Mouse (Mus musculus): ENCODE data around the gene Fsd2. TPM values are rescaled to one million over a fixed set of nuclear protein-coding genes. Genes with fewer than 3 reads are reported as not detected.

Fsd2 gene
- 0.16 and 0.43 TPM in 2 replicates for polyA plus RNA-seq (2012; rRNA removed)

- no peaks in the 10 kb centered on the region for H3K36me3 ChIP-seq (ENCODE audit: control insufficient read depth, insufficient read depth, low read length)
- H3K27ac ChIP-seq (ENCODE audit: control insufficient read depth, insufficient read depth, low read depth, low read length), result no peak within 1 kb of the TSS
- no peaks in the 10 kb centered on the region for H3K4me1 ChIP-seq (ENCODE audit: control insufficient read depth, insufficient read depth, low read length)
- no peak within 1 kb of the TSS for H3K4me3 ChIP-seq (ENCODE audit: control insufficient read depth, low read depth, low read length)
- no peak for TF ChIP-seq CTCF (IDR thresholded peaks at IDR 0.05; ENCODE audit: control insufficient read depth, insufficient read depth, insufficient replicate concordance, low read depth, low read length)
- no peak for TF ChIP-seq POLR2A (IDR thresholded peaks at IDR 0.05; ENCODE audit: control insufficient read depth, low read depth, low read length)
- no peaks in the 10 kb centered on the region for H3K27me3 ChIP-seq (ENCODE audit: control insufficient read depth, insufficient read depth, low read length)
Measured at GRCm38 (mm10) chr7:81566892-81567291, at the start of gene Fsd2. Gene Fsd2, minus strand, starts transcription at chr7:81566944.

GRCm38 (mm10) chr7:81615031-81615430 is 48.3 kb upstream of the Fsd2 start:
- Histone ChIP-seq H3K27me3 (ENCODE audit: control insufficient read depth, insufficient read depth, low read length) (no peaks in the 10 kb centered on the region), H3K36me3 (ENCODE audit: control insufficient read depth, insufficient read depth, low read length) (no peaks in the 10 kb centered on the region), H3K27ac (ENCODE audit: control insufficient read depth, insufficient read depth, low read depth, low read length) (no peak overlapping the region), H3K4me3 (ENCODE audit: control insufficient read depth, low read depth, low read length) (no peak overlapping the region), H3K4me1 (ENCODE audit: control insufficient read depth, insufficient read depth, low read length) (no peaks in the 10 kb centered on the region)
- TF ChIP-seq POLR2A (IDR thresholded peaks at IDR 0.05; ENCODE audit: control insufficient read depth, low read depth, low read length), result no peak

GRCm38 (mm10) chr7:81612856-81613635 is 46.3 kb upstream of the Fsd2 start:
- no peak for TF ChIP-seq POLR2A (IDR thresholded peaks at IDR 0.05; ENCODE audit: control insufficient read depth, low read depth, low read length)
- TF ChIP-seq CTCF (IDR thresholded peaks at IDR 0.05; ENCODE audit: control insufficient read depth, insufficient read depth, insufficient replicate concordance, low read depth, low read length), result no peak
- no peaks in the 10 kb centered on the region for H3K36me3 ChIP-seq (ENCODE audit: control insufficient read depth, insufficient read depth, low read length)
- no peaks in the 10 kb centered on the region for H3K4me1 ChIP-seq (ENCODE audit: control insufficient read depth, insufficient read depth, low read length)
- no peaks in the 10 kb centered on the region for H3K27me3 ChIP-seq (ENCODE audit: control insufficient read depth, insufficient read depth, low read length)
- no peak overlapping the region for H3K27ac ChIP-seq (ENCODE audit: control insufficient read depth, insufficient read depth, low read depth, low read length)
- no peak overlapping the region for H3K4me3 ChIP-seq (ENCODE audit: control insufficient read depth, low read depth, low read length)

- peak overlapping the region; percentile 18 for H3K4me3 ChIP-seq (ENCODE audit: control insufficient read depth, low read depth, low read length)
- H3K27ac ChIP-seq (ENCODE audit: control insufficient read depth, insufficient read depth, low read depth, low read length), result no peak overlapping the region
- TF ChIP-seq CTCF (IDR thresholded peaks at IDR 0.05; ENCODE audit: control insufficient read depth, insufficient read depth, insufficient replicate concordance, low read depth, low read length) (peak; percentile 15; the same call in 1 of the 2 replicates), POLR2A (IDR thresholded peaks at IDR 0.05; ENCODE audit: control insufficient read depth, low read depth, low read length) (no peak; the same call in 1 of the 2 replicates)
- no peaks in the 10 kb centered on the region for H3K27me3 ChIP-seq (ENCODE audit: control insufficient read depth, insufficient read depth, low read length)
- no peaks in the 10 kb centered on the region for H3K4me1 ChIP-seq (ENCODE audit: control insufficient read depth, insufficient read depth, low read length)
- no peaks in the 10 kb centered on the region for H3K36me3 ChIP-seq (ENCODE audit: control insufficient read depth, insufficient read depth, low read length)
Measured at GRCm38 (mm10) chr7:81610125-81610524, 43.4 kb upstream of the Fsd2 start.

GRCm38 (mm10) chr7:81606452-81606851 is 39.7 kb upstream of the Fsd2 start:
- Histone ChIP-seq H3K27me3 (ENCODE audit: control insufficient read depth, insufficient read depth, low read length) (no peaks in the 10 kb centered on the region), H3K4me1 (ENCODE audit: control insufficient read depth, insufficient read depth, low read length) (no peaks in the 10 kb centered on the region), H3K4me3 (ENCODE audit: control insufficient read depth, low read depth, low read length) (no peak overlapping the region), H3K36me3 (ENCODE audit: control insufficient read depth, insufficient read depth, low read length) (no peaks in the 10 kb centered on the region), H3K27ac (ENCODE audit: control insufficient read depth, insufficient read depth, low read depth, low read length) (no peak overlapping the region)
- TF ChIP-seq POLR2A (IDR thresholded peaks at IDR 0.05; ENCODE audit: control insufficient read depth, low read depth, low read length), result no peak
- no peak for TF ChIP-seq CTCF (IDR thresholded peaks at IDR 0.05; ENCODE audit: control insufficient read depth, insufficient read depth, insufficient replicate concordance, low read depth, low read length)

- no peaks in the 10 kb centered on the region for H3K27me3 ChIP-seq (ENCODE audit: control insufficient read depth, insufficient read depth, low read length)
- H3K4me3 ChIP-seq (ENCODE audit: control insufficient read depth, low read depth, low read length), result no peak overlapping the region
- TF ChIP-seq CTCF (IDR thresholded peaks at IDR 0.05; ENCODE audit: control insufficient read depth, insufficient read depth, insufficient replicate concordance, low read depth, low read length) (no peak), POLR2A (IDR thresholded peaks at IDR 0.05; ENCODE audit: control insufficient read depth, low read depth, low read length) (no peak)
- H3K27ac ChIP-seq (ENCODE audit: control insufficient read depth, insufficient read depth, low read depth, low read length), result no peak overlapping the region
- H3K4me1 ChIP-seq (ENCODE audit: control insufficient read depth, insufficient read depth, low read length), result no peaks in the 10 kb centered on the region
- H3K36me3 ChIP-seq (ENCODE audit: control insufficient read depth, insufficient read depth, low read length), result no peaks in the 10 kb centered on the region
Measured at GRCm38 (mm10) chr7:81605489-81605888, 38.7 kb upstream of the Fsd2 start.

GRCm38 (mm10) chr7:81604991-81605390 is 38.2 kb upstream of the Fsd2 start:
- Histone ChIP-seq H3K4me3 (ENCODE audit: control insufficient read depth, low read depth, low read length) (no peak overlapping the region), H3K36me3 (ENCODE audit: control insufficient read depth, insufficient read depth, low read length) (no peaks in the 10 kb centered on the region), H3K27me3 (ENCODE audit: control insufficient read depth, insufficient read depth, low read length) (no peaks in the 10 kb centered on the region), H3K27ac (ENCODE audit: control insufficient read depth, insufficient read depth, low read depth, low read length) (no peak overlapping the region), H3K4me1 (ENCODE audit: control insufficient read depth, insufficient read depth, low read length) (no peaks in the 10 kb centered on the region)
- no peak for TF ChIP-seq POLR2A (IDR thresholded peaks at IDR 0.05; ENCODE audit: control insufficient read depth, low read depth, low read length)
- TF ChIP-seq CTCF (IDR thresholded peaks at IDR 0.05; ENCODE audit: control insufficient read depth, insufficient read depth, insufficient replicate concordance, low read depth, low read length), result no peak
